Mouse (Mus musculus): ENCODE results near the gene D1Ertd622e. TPM values are rescaled to one million over a fixed set of nuclear protein-coding genes. Genes with fewer than 3 reads are reported as not detected.

The D1Ertd622e gene
- polyA plus RNA-seq, 1 experiment from 2014 or later, result 15.7 TPM

DNA sequence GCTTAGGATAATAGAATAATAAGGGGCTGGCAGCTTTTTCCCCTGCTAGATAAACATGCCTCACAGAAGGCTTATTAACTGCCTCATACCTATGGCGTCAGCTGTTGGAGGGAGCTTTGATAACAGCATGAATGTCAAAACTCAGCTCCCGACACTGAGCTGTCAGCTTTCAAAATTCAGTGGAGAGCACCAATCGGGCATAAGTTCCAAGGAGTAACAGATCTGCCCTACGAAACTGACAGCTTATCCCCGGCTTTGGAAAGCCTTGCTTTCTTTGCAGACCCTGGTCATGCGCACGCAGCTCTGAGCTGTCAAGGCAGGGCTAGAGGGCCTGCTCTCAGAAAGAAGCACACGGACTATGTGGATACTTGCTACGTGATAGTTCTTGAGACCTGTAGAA, 91.1 kb downstream of the D1Ertd622e start:
- H3K9ac ChIP-seq (ENCODE audit: low read length), result no peak overlapping the region

DNA sequence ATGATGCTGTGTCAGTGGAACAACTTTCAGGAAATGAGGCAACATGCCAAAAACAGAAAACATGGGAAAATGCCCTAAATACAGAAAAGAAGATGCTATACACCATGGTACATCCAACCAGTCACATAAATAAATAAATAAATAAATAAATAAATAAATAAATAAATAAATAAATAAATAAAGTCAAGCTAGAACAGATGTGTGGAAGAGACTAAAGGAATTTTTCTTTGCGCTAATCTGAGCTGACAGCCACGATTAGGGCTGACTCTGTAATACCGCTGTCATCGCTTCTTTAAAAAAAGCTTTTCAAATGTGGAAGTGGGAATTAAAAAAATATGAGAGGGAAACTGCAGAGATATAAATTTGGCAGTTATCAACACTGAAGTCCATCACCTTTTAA, 93.9 kb downstream of the D1Ertd622e start:
- no peak overlapping the region for H3K4me2 ChIP-seq (replicated peaks; ENCODE audit: low read depth)
- H3K27me3 ChIP-seq (ENCODE audit: control insufficient read depth, insufficient read depth, low read length), result no peaks in the 10 kb centered on the region
- DNase-seq (ENCODE audit: low spot score), result no peak
- WGBS, result 95% methylated on average over 4 of the region's 4 CpGs
- H3K27ac ChIP-seq (replicated peaks), result no peak overlapping the region
- H3K9me3 ChIP-seq (ENCODE audit: control insufficient read depth, low read length), result no peaks in the 10 kb centered on the region
- no peak overlapping the region for H3K9ac ChIP-seq (ENCODE audit: low read length)
- H3K4me1 ChIP-seq (replicated peaks; ENCODE audit: control insufficient read depth, insufficient read depth), result no peaks in the 10 kb centered on the region
- no peaks in the 10 kb centered on the region for H3K36me3 ChIP-seq (ENCODE audit: control insufficient read depth, insufficient read depth, low read length)
- ATAC-seq (ENCODE audit: low FRiP score, low TSS enrichment), result no peak
- TF ChIP-seq EP300 (optimal IDR thresholded peaks at IDR 0.05) (no peak), CTCF (IDR thresholded peaks at IDR 0.05; ENCODE audit: low read depth) (no peak)
- H3K4me3 ChIP-seq (ENCODE audit: low read depth, low read length), result no peak overlapping the region

More for the DNA sequence above, 91.1 kb downstream of the D1Ertd622e start:
- DNase-seq (ENCODE audit: low spot score) (no peak), ATAC-seq (ENCODE audit: low FRiP score, low TSS enrichment) (no peak)
- Histone ChIP-seq H3K4me3 (ENCODE audit: low read depth, low read length) (no peak overlapping the region), H3K9me3 (ENCODE audit: control insufficient read depth, low read length) (no peaks in the 10 kb centered on the region), H3K36me3 (ENCODE audit: control insufficient read depth, insufficient read depth, low read length) (no peaks in the 10 kb centered on the region), H3K4me1 (replicated peaks; ENCODE audit: control insufficient read depth, insufficient read depth) (no peaks in the 10 kb centered on the region), H3K27me3 (ENCODE audit: control insufficient read depth, insufficient read depth, low read length) (no peaks in the 10 kb centered on the region), H3K27ac (replicated peaks) (no peak overlapping the region), H3K4me2 (replicated peaks; ENCODE audit: low read depth) (no peak overlapping the region)
- TF ChIP-seq EP300 (optimal IDR thresholded peaks at IDR 0.05) (no peak), CTCF (IDR thresholded peaks at IDR 0.05; ENCODE audit: low read depth) (no peak)
- WGBS, result 50% methylated on average over 9 of the region's 9 CpGs

DNA sequence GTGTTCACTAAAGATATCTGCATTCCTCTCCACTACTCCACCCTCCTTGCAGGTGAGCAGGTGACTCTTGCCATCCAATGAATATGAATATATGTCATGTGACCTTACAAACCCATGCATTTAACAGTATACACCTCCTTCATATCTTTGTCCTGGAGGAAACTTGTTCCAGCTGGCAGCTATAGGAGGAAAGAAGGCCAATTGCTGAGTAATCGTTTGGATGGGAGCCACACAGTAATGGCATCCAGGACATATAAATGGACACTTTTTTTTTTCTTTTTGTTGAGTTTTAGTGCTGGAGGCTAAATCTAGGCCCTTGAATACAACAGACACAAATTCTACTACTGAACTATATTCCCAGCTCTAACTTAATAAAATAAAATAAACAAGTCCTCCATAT, 97.2 kb downstream of the D1Ertd622e start:
- DNase-seq (ENCODE audit: low spot score), result no peak
- no peaks in the 10 kb centered on the region for H3K27me3 ChIP-seq (ENCODE audit: control insufficient read depth, insufficient read depth, low read length)
- TF ChIP-seq EP300 (optimal IDR thresholded peaks at IDR 0.05) (no peak), CTCF (IDR thresholded peaks at IDR 0.05; ENCODE audit: low read depth) (no peak)
- H3K27ac ChIP-seq (replicated peaks), result no peak overlapping the region
- no peak overlapping the region for H3K4me3 ChIP-seq (ENCODE audit: low read depth, low read length)
- H3K9me3 ChIP-seq (ENCODE audit: control insufficient read depth, low read length), result no peaks in the 10 kb centered on the region
- no peaks in the 10 kb centered on the region for H3K4me1 ChIP-seq (replicated peaks; ENCODE audit: control insufficient read depth, insufficient read depth)
- H3K4me2 ChIP-seq (replicated peaks; ENCODE audit: low read depth), result no peak overlapping the region
- no peaks in the 10 kb centered on the region for H3K36me3 ChIP-seq (ENCODE audit: control insufficient read depth, insufficient read depth, low read length)
- H3K9ac ChIP-seq (ENCODE audit: low read length), result no peak overlapping the region
- WGBS, result 81% methylated on average over 1 of the region's 1 CpGs
- no peak for ATAC-seq (ENCODE audit: low FRiP score, low TSS enrichment)

DNA sequence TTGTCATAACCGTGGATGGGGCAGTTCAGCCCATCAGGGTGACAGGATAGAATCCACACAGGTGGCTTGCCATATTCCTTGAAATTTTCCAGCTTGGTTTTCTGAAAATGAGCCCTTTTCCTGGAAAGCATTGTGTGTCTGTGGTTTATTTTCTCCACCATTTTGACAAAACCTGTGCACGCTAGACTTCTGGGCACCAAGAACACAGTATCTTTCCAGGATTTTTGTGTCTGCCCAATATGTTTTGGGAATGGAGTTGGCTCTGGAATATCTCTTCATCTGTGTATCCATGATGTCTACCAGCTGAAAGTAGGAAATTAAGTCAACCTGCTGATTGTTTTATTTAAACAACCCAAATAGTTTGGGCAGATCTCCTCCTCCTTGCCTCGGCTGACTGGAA, 99.0 kb downstream of the D1Ertd622e start:
- ATAC-seq (ENCODE audit: low FRiP score, low TSS enrichment), result no peak
- Histone ChIP-seq H3K9ac (ENCODE audit: low read length) (no peak overlapping the region), H3K36me3 (ENCODE audit: control insufficient read depth, insufficient read depth, low read length) (no peaks in the 10 kb centered on the region), H3K4me3 (ENCODE audit: low read depth, low read length) (no peak overlapping the region), H3K27me3 (ENCODE audit: control insufficient read depth, insufficient read depth, low read length) (no peaks in the 10 kb centered on the region), H3K27ac (replicated peaks) (no peak overlapping the region), H3K9me3 (ENCODE audit: control insufficient read depth, low read length) (no peaks in the 10 kb centered on the region), H3K4me2 (replicated peaks; ENCODE audit: low read depth) (no peak overlapping the region), H3K4me1 (replicated peaks; ENCODE audit: control insufficient read depth, insufficient read depth) (no peaks in the 10 kb centered on the region)
- TF ChIP-seq EP300 (optimal IDR thresholded peaks at IDR 0.05) (no peak), CTCF (IDR thresholded peaks at IDR 0.05; ENCODE audit: low read depth) (no peak)
- WGBS, result 85% methylated on average over 3 of the region's 3 CpGs
- no peak for DNase-seq (ENCODE audit: low spot score)

Other genes with a start within 250 kb of the D1Ertd622e start
- 10.4 and 10.8 TPM in 2 replicates for gene Gin1, start 108.1 kb upstream of the D1Ertd622e start, polyA plus RNA-seq (2015; fragmentation: Nextera tagmentation; extraction: Ambion mirVana)
- 11.1 and 11.5 TPM in 2 replicates for gene Ppip5k2, start 108.3 kb upstream of the D1Ertd622e start, polyA plus RNA-seq (2015; fragmentation: Nextera tagmentation; extraction: Ambion mirVana)